Mouse (Mus musculus) embryonic facial prominence, embryonic 13.5 days (tissue): ENCODE results near the gene Setd2. TPM values are rescaled to one million over a fixed set of nuclear protein-coding genes. Genes with fewer than 3 reads are reported as not detected.

Source experiments
- ATAC-seq: fragments of 200-750 bp; cut with Nextera tagmentation; 2 replicates; pipeline ENCODE4 v1.8.0; 2017; ENCODE audit warnings: low read depth; ENCODE audit not compliant: insufficient number of reproducible peaks, insufficient read depth, low FRiP score, low TSS enrichment
- H3K27ac ChIP-seq: fragments of 300-500 bp; sonication (generic); 2 replicates; pipeline ENCODE4 v1.5.1; 2015; ENCODE audit warnings: moderate library complexity, mild to moderate bottlenecking, inconsistent platforms
- H3K27me3 ChIP-seq: fragments of 300-500 bp; sonication (generic); 2 replicates; pipeline ENCODE4 v1.6.1; 2015; ENCODE audit warnings: mild to moderate bottlenecking, inconsistent platforms
- H3K36me3 ChIP-seq: fragments of 300-500 bp; sonication (generic); 2 replicates; pipeline ENCODE4 v1.6.1; 2015; ENCODE audit warnings: mild to moderate bottlenecking, inconsistent platforms
- H3K4me1 ChIP-seq: fragments of 300-500 bp; sonication (generic); 2 replicates; pipeline ENCODE4 v1.6.1; 2015; ENCODE audit warnings: inconsistent platforms
- H3K4me2 ChIP-seq: fragments of 300-500 bp; sonication (generic); 2 replicates; pipeline ENCODE4 v1.6.1; 2015; ENCODE audit warnings: moderate library complexity, mild to moderate bottlenecking, inconsistent platforms
- H3K4me3 ChIP-seq: fragments of 300-500 bp; sonication (generic); 2 replicates; pipeline ENCODE4 v1.5.1; 2015; ENCODE audit warnings: mild to moderate bottlenecking, inconsistent platforms
- H3K9ac ChIP-seq: fragments of 300-500 bp; sonication (generic); 2 replicates; pipeline ENCODE4 v1.6.1; 2015; ENCODE audit warnings: mild to moderate bottlenecking, inconsistent platforms
- H3K9me3 ChIP-seq: fragments of 300-500 bp; sonication (generic); 2 replicates; pipeline ENCODE4 v1.6.1; 2016; ENCODE audit warnings: inconsistent platforms
- whole genome bisulfite sequencing: fragments of 180-500 bp; shearing (Covaris S2); methylation state at CpG from one replicate; pipeline ENCODE4 v1.1.7; 2015; ENCODE audit warnings: mixed read lengths; 5-methylcytosine and 5-hydroxymethylcytosine counted together
- polyA plus RNA-seq: library from polyadenylated mRNA; unstranded; fragments of >200 nt; fragmentation: Nextera tagmentation; extraction: Ambion mirVana; gene quantifications from 2 replicates; pipeline ENCODE4 v1.2.1, GENCODE M21; 2015

Setd2 gene
- polyA plus RNA-seq, 1 experiment from 2014 or later: 42.2 TPM

- Histone ChIP-seq H3K9ac (peak within 1 kb of the TSS; percentile 78), H3K9me3 (no peaks in the 10 kb centered on the region), H3K27me3 (0 out of 2 replicates have a peak, but pooled peaks cover under 1% of the 10 kb centered on the region), H3K4me1 (peaks cover 29% of the 10 kb centered on the region), H3K4me3 (peak within 1 kb of the TSS; percentile 61), H3K36me3 (peaks cover 33% of the 10 kb centered on the region), H3K27ac (peak within 1 kb of the TSS; percentile 96), H3K4me2 (peak within 1 kb of the TSS; percentile 96)
- peak; percentile 87 for ATAC-seq
- under 1% methylated on average over 41 of the region's 41 CpGs for WGBS
Observed at GRCm38 (mm10) chr9:110624361-110625166, 92.2 kb downstream of the Setd2 start, which contains the start of gene Nradd. Gene Nradd, minus strand, starts transcription at chr9:110624452.

GRCm38 (mm10) chr9:110625350-110625908 lies 93.0 kb downstream of the Setd2 start:
- Histone ChIP-seq H3K4me2 (peak overlapping the region; percentile 96), H3K27ac (peak overlapping the region; percentile 96), H3K4me3 (peak overlapping the region; percentile 61), H3K27me3 (peaks cover 6% of the 10 kb centered on the region), H3K9ac (peak overlapping the region; percentile 78), H3K4me1 (peaks cover 29% of the 10 kb centered on the region), H3K9me3 (no peaks in the 10 kb centered on the region), H3K36me3 (peaks cover 25% of the 10 kb centered on the region)
- WGBS: 66% methylated on average over 11 of the region's 11 CpGs
- ATAC-seq: no peak

- 81% methylated on average over 15 of the region's 15 CpGs for WGBS
- Histone ChIP-seq H3K4me3 (no peak overlapping the region), H3K4me2 (no peak overlapping the region), H3K36me3 (no peaks in the 10 kb centered on the region), H3K4me1 (peaks cover 17% of the 10 kb centered on the region), H3K27me3 (peaks cover 53% of the 10 kb centered on the region), H3K9me3 (no peaks in the 10 kb centered on the region), H3K27ac (no peak overlapping the region), H3K9ac (no peak overlapping the region)
- no peak for ATAC-seq
Observed at GRCm38 (mm10) chr9:110630171-110630570, 97.8 kb downstream of the Setd2 start.

- WGBS: 15% methylated on average over 10 of the region's 10 CpGs
- no peak overlapping the region for H3K9ac ChIP-seq
- peak overlapping the region; percentile 31 for H3K4me3 ChIP-seq
- H3K27ac ChIP-seq: no peak overlapping the region
- no peaks in the 10 kb centered on the region for H3K36me3 ChIP-seq
- no peaks in the 10 kb centered on the region for H3K9me3 ChIP-seq
- peak overlapping the region; percentile 57 for H3K4me2 ChIP-seq
- ATAC-seq: no peak
- peaks cover 10% of the 10 kb centered on the region; the same call in 1 of the 2 replicates for H3K4me1 ChIP-seq
- H3K27me3 ChIP-seq: peaks cover 63% of the 10 kb centered on the region
Observed at GRCm38 (mm10) chr9:110631191-110631590, 98.8 kb downstream of the Setd2 start.

GRCm38 (mm10) chr9:110631651-110632275 lies 99.4 kb downstream of the Setd2 start:
- no peaks in the 10 kb centered on the region for H3K9me3 ChIP-seq
- WGBS: 13% methylated on average over 30 of the region's 30 CpGs

GRCm38 (mm10) chr9:110632671-110633070 lies 100.3 kb downstream of the Setd2 start:
- no peaks in the 10 kb centered on the region for H3K9me3 ChIP-seq
- no peaks in the 10 kb centered on the region for H3K36me3 ChIP-seq
- no peak overlapping the region for H3K9ac ChIP-seq
- H3K4me2 ChIP-seq: no peak overlapping the region
- peaks cover 63% of the 10 kb centered on the region for H3K27me3 ChIP-seq
- WGBS: 85% methylated on average over 15 of the region's 15 CpGs
- peaks cover 10% of the 10 kb centered on the region; the same call in 1 of the 2 replicates for H3K4me1 ChIP-seq
- no peak overlapping the region for H3K27ac ChIP-seq
- no peak for ATAC-seq
- no peak overlapping the region for H3K4me3 ChIP-seq

More at GRCm38 (mm10) chr9:110631651-110632275, 99.4 kb downstream of the Setd2 start:
- Histone ChIP-seq H3K27me3 (peaks cover 63% of the 10 kb centered on the region), H3K9ac (0 out of 2 replicates have a peak overlapping the region, but pooled peaks have one; percentile 27), H3K27ac (no peak overlapping the region), H3K4me2 (peak overlapping the region; percentile 57), H3K4me1 (peaks cover 10% of the 10 kb centered on the region; the same call in 1 of the 2 replicates), H3K4me3 (peak overlapping the region; percentile 31), H3K36me3 (no peaks in the 10 kb centered on the region)
- no peak for ATAC-seq

GRCm38 (mm10) chr9:110633882-110634281 lies 101.5 kb downstream of the Setd2 start:
- Histone ChIP-seq H3K27ac (no peak overlapping the region), H3K9ac (no peak overlapping the region), H3K9me3 (no peaks in the 10 kb centered on the region), H3K4me3 (no peak overlapping the region), H3K4me1 (peaks cover 10% of the 10 kb centered on the region; the same call in 1 of the 2 replicates), H3K27me3 (peaks cover 63% of the 10 kb centered on the region), H3K4me2 (no peak overlapping the region), H3K36me3 (no peaks in the 10 kb centered on the region)
- WGBS: 78% methylated on average over 17 of the region's 17 CpGs
- no peak for ATAC-seq

- 9% methylated on average over 19 of the region's 19 CpGs for WGBS
- no peak for ATAC-seq
- Histone ChIP-seq H3K9me3 (no peaks in the 10 kb centered on the region), H3K36me3 (no peaks in the 10 kb centered on the region), H3K4me1 (peaks cover 10% of the 10 kb centered on the region; the same call in 1 of the 2 replicates), H3K9ac (no peak overlapping the region), H3K4me2 (peak overlapping the region; percentile 18; the same call in 1 of the 2 replicates), H3K27me3 (peaks cover 59% of the 10 kb centered on the region), H3K4me3 (no peak overlapping the region), H3K27ac (no peak overlapping the region)
Observed at GRCm38 (mm10) chr9:110635225-110635624, 102.8 kb downstream of the Setd2 start.

GRCm38 (mm10) chr9:110638611-110639021 lies 106.2 kb downstream of the Setd2 start:
- Histone ChIP-seq H3K27ac (no peak overlapping the region), H3K9me3 (no peaks in the 10 kb centered on the region), H3K4me2 (no peak overlapping the region), H3K4me3 (no peak overlapping the region), H3K36me3 (no peaks in the 10 kb centered on the region), H3K9ac (no peak overlapping the region), H3K27me3 (peaks cover 25% of the 10 kb centered on the region), H3K4me1 (peaks cover 3% of the 10 kb centered on the region; the same call in 1 of the 2 replicates)
- no peak for ATAC-seq
- WGBS: 85% methylated on average over 10 of the region's 10 CpGs

GRCm38 (mm10) chr9:110641006-110641405 lies 108.6 kb downstream of the Setd2 start:
- no peak overlapping the region for H3K9ac ChIP-seq
- WGBS: 85% methylated on average over 5 of the region's 5 CpGs
- peaks cover 2% of the 10 kb centered on the region for H3K27me3 ChIP-seq
- no peak overlapping the region for H3K4me2 ChIP-seq
- no peak overlapping the region for H3K27ac ChIP-seq
- H3K9me3 ChIP-seq: no peaks in the 10 kb centered on the region
- no peaks in the 10 kb centered on the region for H3K36me3 ChIP-seq
- H3K4me3 ChIP-seq: no peak overlapping the region
- ATAC-seq: no peak
- no peaks in the 10 kb centered on the region for H3K4me1 ChIP-seq

GRCm38 (mm10) chr9:110642812-110643524 lies 110.6 kb downstream of the Setd2 start:
- Histone ChIP-seq H3K27ac (no peak overlapping the region), H3K4me1 (no peaks in the 10 kb centered on the region), H3K4me3 (no peak overlapping the region), H3K9me3 (no peaks in the 10 kb centered on the region), H3K27me3 (no peaks in the 10 kb centered on the region), H3K36me3 (no peaks in the 10 kb centered on the region), H3K4me2 (no peak overlapping the region), H3K9ac (no peak overlapping the region)
- WGBS: 41% methylated on average over 5 of the region's 5 CpGs
- no peak for ATAC-seq
